Mouse (Mus musculus): ENCODE measurements around the gene Rbm44. TPM values are rescaled to one million over a fixed set of nuclear protein-coding genes. Genes with fewer than 3 reads are reported as not detected.
A peak's percentile ranks its signal among the peaks of the same experiment; 100 is the strongest.

Rbm44 gene
- polyA plus RNA-seq, 1 experiment from 2014 or later, result 1.4 TPM

DNA sequence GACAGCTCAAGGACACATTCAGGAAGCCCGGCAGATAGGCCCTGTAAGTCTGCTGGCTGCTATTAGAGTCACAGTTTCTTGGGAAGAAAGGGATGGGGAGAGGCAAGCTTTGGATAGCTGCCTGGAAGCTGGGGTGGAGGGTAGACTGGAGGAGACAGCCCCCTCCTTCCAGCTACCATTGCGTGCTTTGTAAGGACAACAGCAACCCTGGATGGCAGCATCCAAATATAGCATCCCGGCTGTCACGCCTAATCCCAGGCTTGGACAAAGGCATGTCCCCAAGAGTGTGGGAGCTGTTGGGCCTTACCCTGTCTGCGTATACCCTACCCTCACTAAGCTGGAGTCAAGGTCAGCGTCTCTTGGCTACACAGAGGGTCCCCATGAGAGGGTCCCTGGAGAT, 64.5 kb downstream of the Rbm44 start:
- no peak for DNase-seq (ENCODE audit: low spot score)

- DNase-seq (ENCODE audit: low spot score), result no peak
These were observed 64.9 kb downstream of the Rbm44 start for GRCm38 (mm10) chr1:91209785-91210184.

GRCm38 (mm10) chr1:91211099-91211498, 66.2 kb downstream of the Rbm44 start:
- peak; percentile 85 for DNase-seq (ENCODE audit: low spot score)

DNA sequence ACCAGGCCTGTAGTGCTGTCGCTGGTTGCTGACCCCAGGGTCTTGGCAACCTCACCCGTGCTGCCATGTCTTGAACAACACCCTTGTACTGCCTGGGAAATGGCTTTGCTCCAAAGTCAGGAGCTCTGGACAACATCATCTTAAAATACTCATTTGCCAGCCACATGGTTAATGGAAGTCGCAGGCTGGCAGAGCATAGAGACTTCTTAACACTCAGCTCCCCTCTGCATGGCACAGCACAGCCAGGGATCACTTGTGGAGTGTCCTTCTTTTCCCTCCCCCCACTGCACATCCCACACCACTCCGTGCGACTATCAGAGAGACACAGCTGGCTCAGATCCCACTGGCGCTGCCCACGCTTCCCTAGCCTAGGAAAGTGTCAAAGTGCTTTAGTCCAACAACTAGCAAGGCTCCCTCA, 66.7 kb downstream of the Rbm44 start:
- no peak for DNase-seq (ENCODE audit: low spot score)

GRCm38 (mm10) chr1:91215264-91215663, 70.4 kb downstream of the Rbm44 start:
- no peak for DNase-seq (ENCODE audit: low spot score)

DNA sequence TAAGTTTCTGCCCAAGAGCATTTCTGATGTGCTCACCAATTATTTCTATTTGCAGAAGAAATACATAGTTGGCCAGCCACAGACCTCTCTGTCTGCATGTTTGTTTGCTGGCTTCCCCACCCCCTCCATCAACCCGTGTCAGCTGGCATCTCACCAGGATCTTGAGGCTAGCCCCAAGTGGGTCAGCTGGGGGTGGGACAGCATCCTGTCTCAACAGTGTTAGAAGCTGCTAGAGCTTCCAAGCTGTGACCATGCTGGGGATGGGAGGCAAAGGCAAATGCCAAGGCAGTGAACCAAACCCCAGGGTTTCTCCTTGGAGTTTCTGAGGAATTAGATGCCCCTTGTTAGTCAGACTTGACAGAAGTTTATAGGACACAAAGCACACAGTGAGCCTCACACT, 71.1 kb downstream of the Rbm44 start:
- DNase-seq (ENCODE audit: low spot score), result peak; percentile 56

- peak; percentile 32 for DNase-seq (ENCODE audit: low spot score)
These were observed 71.8 kb downstream of the Rbm44 start for GRCm38 (mm10) chr1:91216504-91217267.

GRCm38 (mm10) chr1:91219641-91220321, 74.9 kb downstream of the Rbm44 start:
- no peak for DNase-seq (ENCODE audit: low spot score)

GRCm38 (mm10) chr1:91220322-91220672, 75.4 kb downstream of the Rbm44 start:
- DNase-seq (ENCODE audit: low spot score), result no peak

Other genes starting within 250 kb of the Rbm44 start
- 0.45 and 0.55 TPM in 2 replicates for gene Mlph, start 230.0 kb upstream of the Rbm44 start, polyA plus RNA-seq (2015; fragmentation: Nextera tagmentation; extraction: Ambion mirVana)
- gene Prlh, start 192.0 kb upstream of the Rbm44 start, polyA plus RNA-seq (2015; fragmentation: Nextera tagmentation; extraction: Ambion mirVana), result not detected in 2 replicates
- 0.94 and 1.1 TPM in 2 replicates for gene Rab17, start 175.4 kb upstream of the Rbm44 start, polyA plus RNA-seq (2015; fragmentation: Nextera tagmentation; extraction: Ambion mirVana)
- 59.8 and 61.1 TPM in 2 replicates for gene Lrrfip1, start 146.4 kb upstream of the Rbm44 start, polyA plus RNA-seq (2015; fragmentation: Nextera tagmentation; extraction: Ambion mirVana)
- 156 and 158 TPM in 2 replicates for gene Ramp1, start 34.7 kb downstream of the Rbm44 start, polyA plus RNA-seq (2015; fragmentation: Nextera tagmentation; extraction: Ambion mirVana)
- gene Ube2f, start 105.2 kb downstream of the Rbm44 start, polyA plus RNA-seq (2015; fragmentation: Nextera tagmentation; extraction: Ambion mirVana), result 87.2 and 88.5 TPM in 2 replicates
- gene Scly, start 153.2 kb downstream of the Rbm44 start, polyA plus RNA-seq (2015; fragmentation: Nextera tagmentation; extraction: Ambion mirVana), result 15.6 and 16.2 TPM in 2 replicates
- 0.19 and 0.20 TPM in 2 replicates for gene Espnl, start 177.0 kb downstream of the Rbm44 start, polyA plus RNA-seq (2015; fragmentation: Nextera tagmentation; extraction: Ambion mirVana)
- 0.27 and 0.55 TPM in 2 replicates for gene Klhl30, start 205.9 kb downstream of the Rbm44 start, polyA plus RNA-seq (2015; fragmentation: Nextera tagmentation; extraction: Ambion mirVana)
- 1.1 and 1.3 TPM in 2 replicates for gene Erfe, start 221.3 kb downstream of the Rbm44 start, polyA plus RNA-seq (2015; fragmentation: Nextera tagmentation; extraction: Ambion mirVana)

All from thymus, postnatal 0 days (tissue).